Mouse (Mus musculus) megakaryocyte, embryonic 14.5 days (primary cell): ENCODE data around the gene Acads.

Source experiments
- FLI1 ChIP-seq: IDR thresholded peaks from 2 replicates; pipeline ENCODE4 v1.6.1; 2012; ENCODE audit warnings: low read length, inconsistent platforms, mixed read lengths
- GATA1 ChIP-seq: IDR thresholded peaks from 3 replicates; pipeline ENCODE4 v1.6.1; 2012; ENCODE audit warnings: mixed read lengths, low read length, inconsistent platforms, borderline replicate concordance

DNA sequence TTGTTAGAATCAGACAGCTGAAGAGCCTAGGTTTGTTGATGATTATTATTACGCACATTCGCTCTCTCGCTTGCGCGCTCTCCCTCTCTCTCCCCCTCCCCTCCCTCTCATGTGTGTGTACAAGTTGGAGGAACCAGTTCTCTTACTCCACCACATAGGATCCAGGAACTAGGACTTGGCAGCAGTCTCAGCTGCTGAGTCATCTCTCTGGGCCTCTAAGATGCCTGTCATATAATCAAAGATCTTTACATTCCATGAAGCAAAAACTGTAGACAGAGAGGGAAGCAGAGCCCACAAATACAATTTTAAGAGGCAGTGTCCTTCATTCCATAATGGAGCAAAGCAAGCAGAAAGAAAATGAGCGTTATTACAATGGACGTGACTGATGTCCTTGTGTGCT lies 47.0 kb downstream of the Acads start:
- TF ChIP-seq GATA1 (no peak), FLI1 (no peak)
